Mouse (Mus musculus) stomach, embryonic 15.5 days (tissue): ENCODE measurements around the gene 1700014D04Rik. TPM values are rescaled to one million over a fixed set of nuclear protein-coding genes. Genes with fewer than 3 reads are reported as not detected.
"Not testable (repeated sequence)": the region's sequence is repeated elsewhere in the genome, so short reads cannot be mapped to it uniquely, and the experiment has no call there.

Experiments
- ATAC-seq: fragments of 200-750 bp; cut with Nextera tagmentation; 2 replicates; pipeline ENCODE4 v1.8.0; 2017; ENCODE audit warnings: low read depth, moderate number of reproducible peaks, moderate TSS enrichment; ENCODE audit not compliant: insufficient read depth, low FRiP score
- H3K27ac ChIP-seq: fragments of 300-500 bp; sonication (generic); 2 replicates; pipeline ENCODE4 v1.5.1; 2015; ENCODE audit warnings: mild to moderate bottlenecking, inconsistent platforms
- H3K27me3 ChIP-seq: fragments of 300-500 bp; sonication (generic); replicated peaks from 2 replicates; pipeline ENCODE4 v1.6.1; 2015; ENCODE audit warnings: inconsistent platforms
- H3K36me3 ChIP-seq: fragments of 300-500 bp; sonication (generic); 2 replicates; pipeline ENCODE4 v1.6.1; 2015; ENCODE audit warnings: inconsistent platforms
- H3K4me1 ChIP-seq: fragments of 300-500 bp; sonication (generic); 2 replicates; pipeline ENCODE4 v1.6.1; 2015; ENCODE audit warnings: inconsistent platforms
- H3K4me2 ChIP-seq: fragments of 300-500 bp; sonication (generic); 2 replicates; pipeline ENCODE4 v1.6.1; 2015; ENCODE audit warnings: mild to moderate bottlenecking, inconsistent platforms
- H3K4me3 ChIP-seq: fragments of 300-500 bp; sonication (generic); replicated peaks from 2 replicates; pipeline ENCODE4 v1.5.1; 2015; ENCODE audit warnings: inconsistent platforms
- H3K9ac ChIP-seq: fragments of 300-500 bp; sonication (generic); 2 replicates; pipeline ENCODE4 v1.6.1; 2015; ENCODE audit warnings: inconsistent platforms
- H3K9me3 ChIP-seq: fragments of 300-500 bp; sonication (generic); 2 replicates; pipeline ENCODE4 v1.6.1; 2016; ENCODE audit warnings: inconsistent platforms
- WGBS: fragments of 180-500 bp; shearing (Covaris S2); methylation state at CpG from one replicate; pipeline ENCODE4 v1.1.7; 2015; 5-methylcytosine and 5-hydroxymethylcytosine counted together
- polyA plus RNA-seq: library from polyadenylated mRNA; unstranded; fragments of >200 nt; fragmentation: Nextera tagmentation; extraction: Ambion mirVana; gene quantifications from 2 replicates; pipeline ENCODE4 v1.2.1, GENCODE M21; 2015

Gene 1700014D04Rik
- polyA plus RNA-seq, 1 experiment from 2014 or later: not detected

- H3K27ac ChIP-seq, H3K4me1 ChIP-seq, H3K4me2 ChIP-seq, ATAC-seq, H3K9me3 ChIP-seq, H3K4me3 ChIP-seq, H3K36me3 ChIP-seq, H3K9ac ChIP-seq, H3K27me3 ChIP-seq: not testable (repeated sequence)
- 37% methylated on average over 6 of the region's 6 CpGs for WGBS
These were observed 12.2 kb downstream of the 1700014D04Rik start for GRCm38 (mm10) chr13:59734347-59734746.

DNA sequence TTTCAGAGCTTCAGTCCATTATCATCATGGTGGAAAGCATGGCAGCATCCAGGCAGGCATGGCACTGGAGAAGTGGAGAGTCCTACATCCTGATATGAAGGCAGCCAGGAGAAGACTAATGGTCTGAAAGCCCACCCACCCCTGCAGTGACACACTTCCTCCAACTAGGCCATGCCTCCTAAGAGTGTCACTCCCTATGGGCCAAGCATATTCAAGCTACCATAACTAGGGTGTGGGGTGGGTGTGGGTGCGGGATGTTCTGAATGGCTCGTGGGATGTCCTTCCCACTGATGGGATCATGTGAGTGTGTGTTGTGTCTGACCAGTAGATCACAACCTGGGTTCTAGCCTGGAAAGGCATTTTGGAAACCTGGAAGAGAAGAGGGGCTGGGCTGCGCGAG is 12.6 kb downstream of the 1700014D04Rik start:
- H3K9me3 ChIP-seq: no peaks in the 10 kb centered on the region
- no peak overlapping the region for H3K4me2 ChIP-seq
- ATAC-seq: no peak
- WGBS: 76% methylated on average over 4 of the region's 4 CpGs
- H3K4me1 ChIP-seq: no peaks in the 10 kb centered on the region
- no peak overlapping the region for H3K4me3 ChIP-seq
- H3K27me3 ChIP-seq: no peaks in the 10 kb centered on the region
- H3K9ac ChIP-seq: no peak overlapping the region
- H3K27ac ChIP-seq: no peak overlapping the region
- no peaks in the 10 kb centered on the region for H3K36me3 ChIP-seq

DNA sequence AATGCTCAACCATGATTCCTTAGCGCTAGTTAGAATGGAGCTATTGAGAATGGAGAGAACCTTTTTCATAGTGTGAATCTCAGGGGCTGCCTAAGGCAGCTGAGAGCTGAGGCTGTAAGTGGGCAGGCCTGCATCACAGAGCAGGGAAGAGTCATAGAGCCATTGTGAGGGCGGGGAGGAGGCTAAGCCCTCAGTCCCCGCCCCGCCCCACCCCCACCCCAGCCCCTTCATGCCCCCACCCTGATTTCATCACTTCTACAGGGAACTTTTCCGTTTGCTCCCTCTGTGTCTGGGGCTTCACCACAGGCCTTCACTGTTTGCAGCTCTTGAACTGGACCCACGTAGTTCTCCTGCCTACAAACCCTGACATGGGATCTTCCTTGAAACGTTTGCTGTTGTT is 14.9 kb downstream of the 1700014D04Rik start, which contains the start of gene Spata31d1d:
TSS of gene Spata31d1d (minus strand) at position 101 of the 400 bp plus-strand sequence.
- Histone ChIP-seq H3K27ac (no peak within 1 kb of the TSS), H3K36me3 (no peaks in the 10 kb centered on the region), H3K4me2 (no peak within 1 kb of the TSS), H3K9ac (no peak within 1 kb of the TSS), H3K27me3 (no peaks in the 10 kb centered on the region; the same call in 1 of the 2 replicates), H3K9me3 (no peaks in the 10 kb centered on the region), H3K4me3 (no peak within 1 kb of the TSS), H3K4me1 (0 out of 2 replicates have a peak, but pooled peaks cover 3% of the 10 kb centered on the region)
- no peak for ATAC-seq
- WGBS: 49% methylated on average over 7 of the region's 7 CpGs

GRCm38 (mm10) chr13:59728378-59729093 is 18.0 kb downstream of the 1700014D04Rik start:
- no peak overlapping the region for H3K4me3 ChIP-seq
- no peaks in the 10 kb centered on the region for H3K9me3 ChIP-seq
- ATAC-seq: peak; percentile 78
- H3K36me3 ChIP-seq: no peaks in the 10 kb centered on the region
- no peaks in the 10 kb centered on the region; the same call in 1 of the 2 replicates for H3K27me3 ChIP-seq
- H3K4me2 ChIP-seq: no peak overlapping the region
- H3K4me1 ChIP-seq: 0 out of 2 replicates have a peak, but pooled peaks cover 3% of the 10 kb centered on the region
- no peak overlapping the region for H3K9ac ChIP-seq
- H3K27ac ChIP-seq: no peak overlapping the region
- 24% methylated on average over 7 of the region's 7 CpGs for WGBS

DNA sequence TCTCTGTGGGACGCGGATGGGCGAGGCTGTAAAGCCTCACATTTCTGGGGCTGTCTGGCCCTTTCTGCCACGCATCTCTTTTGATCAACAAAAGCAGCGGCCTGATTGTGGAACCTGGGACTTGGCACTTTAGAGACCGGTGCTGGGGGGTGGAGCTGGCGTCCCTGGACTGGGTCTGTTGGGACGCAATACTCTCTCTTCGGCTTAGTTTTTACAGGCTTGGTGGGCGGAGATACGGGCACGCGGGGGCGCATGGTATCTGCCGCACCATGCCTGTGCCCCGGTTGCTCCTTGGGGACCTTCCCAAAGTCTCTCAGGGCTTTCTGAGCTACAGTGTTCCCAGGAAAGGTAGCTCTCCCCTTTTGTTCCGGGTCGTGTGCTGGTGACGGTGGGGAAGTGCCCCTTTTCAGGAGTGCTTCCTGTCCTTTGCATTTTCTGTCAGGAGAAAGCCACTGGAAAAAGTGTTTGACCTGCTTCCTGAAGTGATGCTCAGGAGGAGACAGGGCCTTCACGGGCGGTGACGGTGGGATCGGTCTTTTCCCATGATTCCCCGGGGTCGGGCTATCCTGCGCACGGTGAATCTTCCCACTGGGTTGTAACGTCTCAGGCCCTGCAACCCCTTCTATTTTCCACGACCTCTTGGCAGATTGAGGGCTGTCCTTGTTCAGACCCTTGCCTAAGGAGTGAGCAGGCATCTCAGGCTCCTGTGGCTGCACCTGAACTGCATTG is 20.2 kb downstream of the 1700014D04Rik start:
- no peaks in the 10 kb centered on the region for H3K36me3 ChIP-seq
- H3K9me3 ChIP-seq: no peaks in the 10 kb centered on the region
- H3K4me2 ChIP-seq: peak overlapping the region; percentile 33
- H3K4me3 ChIP-seq: no peak overlapping the region
- 26% methylated on average over 29 of the region's 29 CpGs for WGBS
- no peak overlapping the region for H3K9ac ChIP-seq
- 0 out of 2 replicates have a peak, but pooled peaks cover 3% of the 10 kb centered on the region for H3K4me1 ChIP-seq
- ATAC-seq: no peak
- H3K27ac ChIP-seq: no peak overlapping the region
- no peaks in the 10 kb centered on the region; the same call in 1 of the 2 replicates for H3K27me3 ChIP-seq

- H3K27me3 ChIP-seq, H3K9ac ChIP-seq, H3K4me2 ChIP-seq, H3K9me3 ChIP-seq, H3K4me3 ChIP-seq, H3K36me3 ChIP-seq, H3K4me1 ChIP-seq, ATAC-seq, H3K27ac ChIP-seq: not testable (repeated sequence)
- 75% methylated on average over 1 of the region's 1 CpGs for whole genome bisulfite sequencing
These were observed 24.5 kb downstream of the 1700014D04Rik start for GRCm38 (mm10) chr13:59722089-59722488.

GRCm38 (mm10) chr13:59719475-59719874 is 27.1 kb downstream of the 1700014D04Rik start:
- H3K9ac ChIP-seq: no peak overlapping the region
- WGBS: 78% methylated on average over 1 of the region's 1 CpGs
- no peak overlapping the region for H3K27ac ChIP-seq
- no peaks in the 10 kb centered on the region for H3K27me3 ChIP-seq
- H3K36me3 ChIP-seq: no peaks in the 10 kb centered on the region
- no peaks in the 10 kb centered on the region for H3K4me1 ChIP-seq
- no peak overlapping the region for H3K4me3 ChIP-seq
- H3K4me2 ChIP-seq: no peak overlapping the region
- no peaks in the 10 kb centered on the region for H3K9me3 ChIP-seq
- ATAC-seq: no peak

DNA sequence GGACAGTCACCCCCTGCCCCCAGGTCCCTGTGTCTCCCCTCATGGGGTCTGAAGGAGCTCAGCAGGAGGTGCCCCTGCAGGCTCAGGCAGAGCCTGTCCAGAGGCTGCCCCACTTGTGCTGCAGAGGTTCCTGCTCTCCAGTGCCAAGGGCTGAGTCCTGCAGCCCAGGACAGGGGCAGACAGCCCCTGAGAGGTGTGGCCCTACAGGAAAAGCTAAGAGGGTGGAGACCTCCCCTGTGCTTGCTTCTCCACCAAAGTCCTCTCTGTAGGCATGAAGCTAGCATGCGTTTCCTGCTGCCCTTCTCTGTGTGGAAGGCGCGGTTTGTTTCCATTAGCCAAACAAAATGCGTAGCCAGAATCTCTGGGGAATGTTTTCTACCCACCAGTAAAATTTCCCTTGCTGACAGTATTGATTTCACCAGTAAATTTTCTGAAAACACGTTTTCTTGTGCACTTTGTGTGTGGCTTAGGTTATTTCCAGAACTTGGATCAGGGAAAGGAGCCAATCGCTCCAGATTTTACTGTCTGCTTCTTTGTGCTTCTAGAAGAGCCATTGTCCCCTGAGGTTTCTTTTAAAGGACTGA is 27.6 kb downstream of the 1700014D04Rik start:
- ATAC-seq: peak; percentile 61; the same call in 1 of the 2 replicates
- not testable (repeated sequence) for H3K9ac ChIP-seq, H3K27ac ChIP-seq, H3K4me2 ChIP-seq, H3K4me3 ChIP-seq, H3K27me3 ChIP-seq, H3K4me1 ChIP-seq, H3K36me3 ChIP-seq, H3K9me3 ChIP-seq
- 22% methylated on average over 6 of the region's 6 CpGs for WGBS

DNA sequence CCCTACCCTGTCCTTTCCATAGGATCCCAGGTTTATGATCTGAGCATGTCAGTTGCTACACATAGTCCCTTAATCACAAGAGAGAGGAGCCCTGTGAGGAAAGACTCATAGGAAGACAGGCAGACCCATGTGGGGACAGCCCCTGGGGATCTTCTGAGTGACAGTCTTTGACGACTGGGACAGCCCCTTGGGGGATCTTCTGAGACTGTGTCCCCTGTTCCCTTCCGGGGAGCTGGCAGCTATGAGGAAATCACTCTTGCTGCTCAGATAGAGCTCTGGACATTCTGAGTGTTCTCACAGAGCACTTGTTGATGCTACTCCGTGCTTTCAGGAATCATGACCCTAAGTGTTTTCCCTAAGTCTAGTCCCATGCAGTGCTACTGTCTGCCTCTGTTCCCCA is 32.8 kb downstream of the 1700014D04Rik start:
- H3K9me3 ChIP-seq: no peaks in the 10 kb centered on the region
- no peaks in the 10 kb centered on the region for H3K36me3 ChIP-seq
- H3K4me1 ChIP-seq: no peaks in the 10 kb centered on the region
- ATAC-seq: no peak
- 45% methylated on average over 3 of the region's 3 CpGs for WGBS
- H3K4me2 ChIP-seq: no peak overlapping the region
- H3K27me3 ChIP-seq: no peaks in the 10 kb centered on the region
- H3K4me3 ChIP-seq: no peak overlapping the region
- H3K27ac ChIP-seq: no peak overlapping the region
- no peak overlapping the region for H3K9ac ChIP-seq

DNA sequence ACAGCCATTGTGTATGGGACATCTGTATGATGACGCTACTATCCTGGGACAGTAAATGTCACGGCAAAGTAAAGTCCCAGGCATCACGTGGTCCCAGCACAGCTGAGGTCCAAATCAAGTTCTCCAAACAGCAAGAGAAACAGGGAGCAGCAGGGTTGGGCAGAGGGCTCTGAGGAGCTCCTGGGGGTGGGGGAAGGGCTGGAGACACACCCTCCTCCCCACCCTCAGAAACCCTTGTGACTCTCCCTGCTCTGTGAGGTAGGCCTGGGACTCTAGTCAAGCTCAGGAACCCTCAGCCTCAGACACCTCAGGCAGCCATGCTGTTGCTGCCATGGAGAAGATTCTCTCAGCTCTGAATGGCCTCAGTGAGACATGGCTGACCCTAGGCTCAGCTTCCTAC is 34.6 kb downstream of the 1700014D04Rik start, which contains the start of gene Spata31d1b:
TSS of gene Spata31d1b (plus strand) at position 301 of the 400 bp plus-strand sequence.
- ATAC-seq, H3K4me2 ChIP-seq, H3K4me3 ChIP-seq, H3K9ac ChIP-seq, H3K27ac ChIP-seq, H3K4me1 ChIP-seq, H3K9me3 ChIP-seq, H3K27me3 ChIP-seq, H3K36me3 ChIP-seq: not testable (repeated sequence)
- 62% methylated on average over 3 of the region's 3 CpGs for WGBS

DNA sequence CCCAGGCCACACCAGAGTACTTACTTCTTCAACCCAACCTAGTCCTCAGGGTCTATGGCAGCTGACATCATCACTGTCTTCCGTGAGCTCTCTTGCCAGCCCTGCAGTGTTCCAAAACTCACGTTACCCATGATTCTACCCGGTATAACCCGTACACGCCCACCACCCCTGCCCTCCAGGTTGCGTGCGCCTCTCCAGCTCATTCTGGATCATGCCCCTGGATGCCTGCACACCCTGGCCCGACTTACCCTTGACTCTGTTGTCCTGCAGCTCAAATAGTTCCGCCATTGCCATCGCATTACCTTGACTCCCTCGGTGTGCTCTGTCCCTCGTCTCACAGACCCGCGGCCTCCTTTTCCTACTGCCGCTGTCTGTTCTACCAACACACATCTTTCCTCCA is 36.3 kb downstream of the 1700014D04Rik start, which contains the start of gene Spata31d1a:
TSS of gene Spata31d1a (minus strand) at position 101 of the 400 bp plus-strand sequence.
- H3K27ac ChIP-seq: no peak within 1 kb of the TSS
- H3K27me3 ChIP-seq: no peaks in the 10 kb centered on the region
- H3K9ac ChIP-seq: no peak within 1 kb of the TSS
- no peaks in the 10 kb centered on the region for H3K36me3 ChIP-seq
- WGBS: 84% methylated on average over 15 of the region's 15 CpGs
- H3K4me3 ChIP-seq: no peak within 1 kb of the TSS
- no peaks in the 10 kb centered on the region for H3K4me1 ChIP-seq
- no peak within 1 kb of the TSS for H3K4me2 ChIP-seq
- ATAC-seq: no peak
- no peaks in the 10 kb centered on the region for H3K9me3 ChIP-seq

DNA sequence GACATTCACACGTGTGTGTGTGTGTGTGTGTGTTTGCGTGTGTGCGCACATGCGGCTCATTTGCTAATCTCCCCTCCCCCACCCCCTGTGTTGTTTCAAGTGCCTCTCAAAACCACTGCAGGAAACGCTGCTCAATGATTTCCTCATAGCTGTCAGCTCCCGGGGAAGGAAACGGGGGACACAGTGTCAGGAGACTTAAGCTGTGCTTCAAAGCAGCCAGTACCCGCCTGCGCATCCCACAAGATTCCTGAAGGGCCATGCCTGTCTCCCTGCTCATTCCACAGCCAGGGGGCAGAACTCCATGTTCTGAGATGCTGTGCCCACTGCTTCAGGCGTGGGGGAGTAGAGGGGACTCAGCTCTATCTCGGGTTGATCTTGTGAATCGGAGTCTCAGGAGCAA is 42.0 kb downstream of the 1700014D04Rik start:
- Histone ChIP-seq H3K9ac (no peak overlapping the region), H3K27ac (no peak overlapping the region), H3K27me3 (no peaks in the 10 kb centered on the region), H3K4me2 (no peak overlapping the region), H3K4me1 (no peaks in the 10 kb centered on the region), H3K9me3 (no peaks in the 10 kb centered on the region), H3K36me3 (no peaks in the 10 kb centered on the region), H3K4me3 (no peak overlapping the region)
- WGBS: 50% methylated on average over 12 of the region's 12 CpGs
- ATAC-seq: no peak
